Mouse (Mus musculus) left cerebral cortex, adult 2 months (tissue): ENCODE data around the gene Ddx54. TPM values are rescaled to one million over a fixed set of nuclear protein-coding genes. Genes with fewer than 3 reads are reported as not detected.
A peak's percentile ranks its signal among the peaks of the same experiment; 100 is the strongest.

Experiments used
- DNase-seq, 2 experiments: peaks; one replicate each; pipeline ENCODE4 v3.0.0; 2021 to 2022; ENCODE audit warnings: low spot score in 2 of 2, mixed read lengths in 1 of 2; ENCODE audit errors: extremely low spot score in 1 of 2
- H3K27ac ChIP-seq: fragments of 200-600 bp; 2 replicates; pipeline ENCODE4 v1.8.1; 2022
- H3K4me3 ChIP-seq: fragments of 200-600 bp; 2 replicates; pipeline ENCODE4 v1.8.1; 2022
- CTCF ChIP-seq: fragments of 200-600 bp; IDR thresholded peaks from 2 replicates; pipeline ENCODE4 v1.8.1; 2022; ENCODE audit warnings: antibody characterized with exemption, mild to moderate bottlenecking, moderate library complexity
- intact Hi-C: fragments of 180-260 bp; cut with DNase I; formaldehyde crosslinking; loops from one replicate; pipeline ENCODE4 v1.15.1; 2025
- total RNA-seq, 2 experiments: library from RNA; stranded (reverse); gene quantifications; 2 replicates each; pipeline ENCODE4 v1.2.3; 2021

The Ddx54 gene
- total RNA-seq, 2 experiments from 2014 or later = 38.6 to 41.0 TPM

DNA sequence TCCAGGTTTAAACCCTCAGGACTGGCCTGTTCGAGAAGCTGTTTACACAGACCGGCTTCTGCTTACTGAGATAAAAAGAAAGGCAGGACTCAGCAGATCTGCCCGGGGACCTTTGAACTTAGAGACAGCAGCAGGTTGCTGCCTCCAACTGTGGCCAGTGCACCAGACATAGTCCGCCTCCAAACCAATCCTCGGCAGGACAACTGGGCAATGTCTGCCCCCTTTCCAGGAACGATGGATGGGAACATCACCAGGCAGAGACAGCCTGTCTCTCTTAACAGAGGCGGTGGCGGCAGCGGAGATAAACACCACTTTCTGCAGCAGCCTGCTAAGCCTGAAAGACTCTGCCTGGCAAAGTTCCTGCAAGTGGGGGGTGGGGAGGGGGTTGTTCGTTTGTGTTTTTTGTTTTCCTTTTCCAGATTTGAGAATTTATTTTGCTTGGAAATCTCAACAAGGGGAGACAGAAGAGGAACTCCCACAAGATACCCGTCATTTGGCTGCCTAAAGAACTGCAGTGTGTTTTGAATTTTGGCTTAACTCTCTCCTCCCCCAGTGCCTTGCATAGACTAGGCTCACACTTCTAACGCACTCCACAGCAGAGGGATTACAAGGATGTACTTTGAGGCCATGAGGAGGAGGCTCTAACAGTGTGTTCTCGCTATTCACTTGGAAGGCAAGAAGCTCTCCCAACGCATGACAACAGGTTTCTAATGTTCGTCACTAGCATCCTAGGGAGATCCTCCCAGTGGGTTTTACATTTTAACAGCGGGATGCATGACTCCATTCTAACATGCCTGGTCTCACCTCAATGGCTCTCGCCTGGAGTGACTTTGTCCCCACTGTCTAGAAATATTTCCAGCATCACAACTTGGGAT, 25.6 kb upstream of the Ddx54 start:
- intact Hi-C loops = loop anchor here (2.0 to 5.0 kb wide), 2 partner anchors 20 to 85 kb away; partner anchors contain the start of gene Plbd2
- no peak for DNase-seq
- no peak for TF ChIP-seq CTCF
- Histone ChIP-seq H3K4me3 (peak overlapping the region; percentile 89), H3K27ac (peak overlapping the region; percentile 92)

DNA sequence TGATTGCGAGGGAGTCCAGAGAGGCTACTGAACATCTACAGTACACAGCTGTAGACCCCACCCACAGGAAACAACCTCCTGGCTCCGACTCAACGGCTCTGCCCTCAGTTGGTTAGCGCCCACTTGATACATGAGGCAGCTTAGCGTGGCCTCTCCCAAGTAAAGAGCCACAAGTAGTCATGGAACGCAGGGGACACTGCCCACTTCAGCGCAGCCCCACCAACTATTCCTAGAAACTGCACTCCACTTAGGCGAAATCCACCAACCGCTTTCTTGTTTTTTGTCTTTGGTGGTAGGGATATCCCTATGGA, 25.0 kb upstream of the Ddx54 start:
- Histone ChIP-seq H3K4me3 (peak overlapping the region; percentile 89), H3K27ac (peak overlapping the region; percentile 92)
- intact Hi-C loops = loop anchor here (2.0 to 5.0 kb wide), 2 partner anchors 21 to 85 kb away; partner anchors contain the start of gene Plbd2
- no peak for DNase-seq
- no peak for TF ChIP-seq CTCF

DNA sequence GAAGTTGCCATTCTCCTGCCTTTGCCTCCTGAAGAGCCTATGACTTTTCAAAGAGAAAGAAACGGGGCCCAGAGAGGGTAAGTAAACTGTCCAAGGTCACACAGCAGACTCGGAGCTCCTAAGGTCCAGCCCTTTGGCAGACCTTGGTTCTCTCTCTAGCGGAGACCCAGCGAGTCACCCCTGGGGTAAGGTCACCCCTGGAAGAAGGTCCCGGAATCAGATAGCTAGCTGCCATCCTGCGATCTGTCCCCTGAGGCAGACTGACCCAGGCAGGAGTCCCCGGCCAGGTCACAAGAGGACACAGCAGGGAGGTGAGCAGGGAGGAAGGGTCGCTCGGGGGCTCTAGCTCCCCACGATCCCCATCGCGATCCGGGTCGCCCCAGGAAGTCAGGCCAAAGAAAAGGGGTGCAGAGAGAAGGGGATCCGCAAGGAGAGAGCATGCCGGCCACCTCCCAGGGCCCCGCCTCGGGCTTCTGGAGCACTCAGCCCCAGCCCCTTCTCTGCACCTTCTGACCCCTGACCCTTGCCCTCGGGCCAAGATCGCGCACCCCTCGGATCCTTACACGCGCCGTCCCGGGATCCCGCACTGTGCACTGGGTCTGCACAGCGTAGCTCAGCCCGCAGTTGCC, 24.5 kb upstream of the Ddx54 start:
- no peak for TF ChIP-seq CTCF
- no peak for DNase-seq
- H3K4me3 ChIP-seq = peak overlapping the region; percentile 89
- peak overlapping the region; percentile 92 for H3K27ac ChIP-seq
- intact Hi-C loops = loop anchor here (2.0 to 5.0 kb wide), 2 partner anchors 21 to 86 kb away; partner anchors contain the start of gene Plbd2

DNA sequence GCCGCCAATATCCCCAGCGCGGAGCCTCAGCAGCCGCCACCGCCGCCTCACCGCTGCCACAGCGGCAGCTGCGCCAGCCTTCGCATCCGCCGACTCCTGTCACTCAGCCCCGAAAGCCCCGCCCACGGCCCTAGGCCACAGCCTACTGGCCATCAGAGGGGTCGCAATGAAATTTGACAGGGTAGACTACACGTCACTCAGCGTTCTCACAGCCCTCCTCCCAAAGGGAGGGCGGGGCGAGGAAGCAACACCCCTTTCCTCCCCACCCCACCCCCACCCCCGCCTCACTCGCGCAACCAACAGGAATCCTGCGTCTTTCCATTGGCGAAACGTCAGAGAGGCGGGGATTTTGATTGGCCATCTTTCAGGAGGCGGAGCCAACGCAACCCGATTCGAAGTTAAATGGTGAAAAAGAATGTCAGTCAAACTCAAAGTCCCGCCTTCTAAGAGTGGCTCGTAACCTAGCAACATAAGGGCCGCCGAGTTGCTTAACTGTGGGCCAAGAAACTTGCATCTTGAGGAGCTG, 23.9 kb upstream of the Ddx54 start, which contains the start of the genes Tpcn1 and Iqcd:
Gene Tpcn1, minus strand, starts transcription at position 105 of the 526 bp plus-strand sequence.
Gene Iqcd, plus strand, starts transcription at position 448 of the 526 bp plus-strand sequence.
- peak; percentile 98 to 99 for DNase-seq
- Histone ChIP-seq H3K4me3 (peak within 1 kb of the TSS; percentile 89), H3K27ac (peak within 1 kb of the TSS; percentile 92)
- TF ChIP-seq CTCF = peak; percentile 39
- intact Hi-C loops = loop anchor here (5.0 kb wide), 1 partner anchor 86 kb away; the partner anchor contains the start of gene Plbd2

DNA sequence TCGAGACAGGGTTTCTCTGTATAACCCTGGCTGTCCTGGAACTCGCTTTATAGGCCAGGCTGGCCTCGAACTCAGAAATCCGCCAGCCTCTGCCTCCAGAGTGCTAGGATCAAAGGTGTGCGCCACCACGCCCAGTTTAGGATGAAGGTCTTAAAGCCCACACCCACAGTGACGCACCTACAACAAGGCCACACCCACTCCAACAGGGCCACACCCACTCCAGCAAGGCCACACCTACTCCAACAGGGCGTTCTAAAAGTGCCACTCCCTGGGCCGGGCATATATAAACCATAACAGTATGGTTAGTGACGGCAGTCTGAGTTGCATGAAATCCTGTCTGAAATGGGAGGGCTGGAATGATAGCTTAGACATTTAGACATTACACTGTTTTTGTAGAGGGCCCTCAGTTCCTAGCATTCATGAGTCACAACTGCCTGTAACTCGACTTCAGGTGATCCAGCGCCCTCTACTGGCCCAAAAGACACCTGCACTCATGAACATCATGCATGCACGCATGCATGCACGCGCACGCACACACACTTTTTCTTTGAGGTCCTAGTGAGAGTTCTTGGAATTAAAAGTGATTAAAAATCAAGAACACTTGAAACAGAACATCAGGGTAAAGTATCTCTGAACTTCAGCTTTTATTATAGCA, 22.1 kb upstream of the Ddx54 start:
- peak; percentile 45 for TF ChIP-seq CTCF
- intact Hi-C loops = no loop called here
- no peak for DNase-seq

DNA sequence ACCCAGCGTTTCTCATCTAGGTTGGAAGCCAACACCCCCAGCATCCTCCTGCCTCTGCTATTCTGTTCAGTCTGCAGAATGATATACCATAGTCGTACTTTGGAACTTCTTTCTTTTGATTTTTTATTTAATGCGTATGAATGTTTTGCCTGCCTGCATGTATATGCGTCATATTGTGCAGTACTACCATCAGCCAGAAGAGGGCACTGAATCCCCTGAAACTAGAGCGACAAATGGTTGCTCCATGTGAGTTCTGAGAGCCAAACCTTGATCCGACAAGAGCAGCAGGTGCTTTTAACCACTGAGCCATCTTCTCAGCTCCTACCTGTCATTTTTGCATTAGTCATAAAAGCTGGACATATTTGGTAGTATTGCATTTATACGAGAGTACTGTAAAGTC, 20.4 kb upstream of the Ddx54 start:
- no peak for DNase-seq
- intact Hi-C loops = no loop called here
- peak; percentile 47 for TF ChIP-seq CTCF
- H3K4me3 ChIP-seq = no peak overlapping the region
- no peak overlapping the region for H3K27ac ChIP-seq

More for the DNA sequence above, 22.1 kb upstream of the Ddx54 start:
- Histone ChIP-seq H3K27ac (no peak overlapping the region), H3K4me3 (no peak overlapping the region)

DNA sequence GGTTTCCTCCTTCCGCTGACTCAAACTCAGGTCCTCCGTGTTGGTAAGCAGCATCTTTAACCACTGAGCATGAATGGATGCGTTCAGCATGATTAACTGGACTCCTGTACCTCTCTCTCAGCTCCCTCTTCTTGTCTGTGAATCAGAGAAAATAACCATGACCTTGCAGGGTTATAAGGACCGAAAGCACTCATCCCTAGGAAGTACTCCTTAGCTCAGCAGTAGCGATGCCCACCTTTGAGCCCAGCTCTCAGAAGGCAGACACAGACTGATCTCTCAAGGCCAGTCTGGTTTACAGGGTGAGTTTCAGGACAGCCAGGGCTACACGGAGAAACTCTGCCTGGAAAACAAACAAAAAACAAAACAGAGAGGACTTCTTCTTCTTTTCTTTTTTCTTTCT, 18.1 kb upstream of the Ddx54 start:
- Histone ChIP-seq H3K4me3 (no peak overlapping the region), H3K27ac (no peak overlapping the region)
- TF ChIP-seq CTCF = no peak
- intact Hi-C loops = no loop called here
- DNase-seq = no peak

DNA sequence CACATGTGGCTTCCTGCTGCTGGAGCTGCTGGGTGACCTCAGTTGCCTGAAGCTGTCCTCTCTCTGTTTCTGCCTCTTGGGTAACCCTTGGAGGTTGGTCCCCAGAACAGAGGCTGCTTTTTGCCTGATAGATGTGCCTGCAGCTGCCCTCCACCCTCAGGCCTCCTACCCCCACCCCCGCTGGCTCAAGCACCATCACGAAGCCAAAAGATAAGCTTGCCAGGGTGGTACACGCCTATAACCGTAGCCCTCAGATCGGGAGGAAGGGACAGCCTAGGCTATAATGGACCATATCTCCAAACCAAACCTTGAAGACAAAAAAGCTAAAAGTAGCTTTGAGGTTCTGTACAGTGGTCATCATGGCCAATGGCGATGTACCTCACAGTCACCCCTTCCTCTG, 12.9 kb upstream of the Ddx54 start:
- Histone ChIP-seq H3K27ac (no peak overlapping the region), H3K4me3 (no peak overlapping the region)
- no peak for TF ChIP-seq CTCF
- DNase-seq = no peak
- intact Hi-C loops = loop anchor here (10.0 kb wide), 1 partner anchor 465 kb away; no protein-coding TSS in a partner anchor

DNA sequence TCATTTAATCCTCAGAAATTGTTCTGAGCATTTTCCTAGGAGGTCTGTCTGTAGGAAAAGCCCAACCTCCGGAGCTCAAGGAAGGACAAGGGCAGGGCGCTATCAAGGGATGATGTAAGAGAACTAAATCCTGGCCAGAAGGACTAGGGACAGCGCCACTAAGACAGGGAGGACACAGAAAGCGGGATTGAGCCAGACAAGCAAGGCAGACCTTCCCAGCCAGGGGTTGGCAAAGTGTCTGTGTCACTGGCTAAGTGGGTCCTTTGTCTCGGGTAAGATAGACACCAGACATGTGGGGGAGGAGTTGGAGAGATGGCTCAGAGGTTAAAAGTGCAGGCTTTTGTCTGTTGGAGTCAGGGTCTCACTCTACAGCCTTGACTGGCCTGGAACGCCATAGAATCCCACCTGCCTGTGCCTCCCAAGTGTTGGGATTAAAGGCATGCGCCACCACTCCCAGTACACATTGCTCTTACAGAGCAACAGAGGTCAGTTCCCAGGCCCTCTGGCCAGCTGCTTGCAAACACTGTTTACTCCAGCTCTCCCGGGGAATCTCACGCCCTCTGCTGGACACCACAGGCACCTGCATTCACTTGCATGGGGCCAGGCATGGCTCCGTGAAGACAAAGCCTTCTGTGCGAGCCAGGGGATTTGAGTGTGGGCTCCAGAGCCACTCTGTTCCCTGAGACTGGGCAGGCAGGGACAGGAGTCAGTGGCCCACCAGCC, 11.4 kb upstream of the Ddx54 start:
- intact Hi-C loops = loop anchor here (10.0 kb wide), 1 partner anchor 466 kb away; no protein-coding TSS in a partner anchor
- Histone ChIP-seq H3K27ac (no peak overlapping the region), H3K4me3 (no peak overlapping the region)
- peak; percentile 40 for TF ChIP-seq CTCF
- no peak for DNase-seq

DNA sequence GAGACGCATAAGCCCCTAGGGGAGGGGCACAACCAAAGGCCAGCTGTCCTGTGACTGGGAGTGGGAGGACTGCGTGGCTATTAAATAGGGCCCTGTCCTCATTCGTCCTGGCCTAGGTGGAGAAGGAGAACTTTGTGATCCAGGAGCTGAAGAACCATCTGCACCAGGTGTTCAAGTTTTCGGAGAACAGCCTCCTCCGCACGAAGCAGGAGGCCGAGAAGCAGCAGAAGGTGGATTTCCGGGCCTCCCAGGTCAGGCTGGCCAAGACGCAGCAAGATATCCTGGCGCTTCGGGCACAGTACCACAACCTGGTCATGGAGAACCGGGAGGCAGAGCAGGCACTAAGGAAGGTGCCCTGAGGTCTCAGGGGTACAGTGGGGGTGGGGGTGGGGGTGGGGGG, 10.3 kb upstream of the Ddx54 start:
- TF ChIP-seq CTCF = no peak
- intact Hi-C loops = loop anchor here (10.0 kb wide), 1 partner anchor 467 kb away; no protein-coding TSS in a partner anchor
- Histone ChIP-seq H3K27ac (no peak overlapping the region), H3K4me3 (no peak overlapping the region)
- DNase-seq = no peak

DNA sequence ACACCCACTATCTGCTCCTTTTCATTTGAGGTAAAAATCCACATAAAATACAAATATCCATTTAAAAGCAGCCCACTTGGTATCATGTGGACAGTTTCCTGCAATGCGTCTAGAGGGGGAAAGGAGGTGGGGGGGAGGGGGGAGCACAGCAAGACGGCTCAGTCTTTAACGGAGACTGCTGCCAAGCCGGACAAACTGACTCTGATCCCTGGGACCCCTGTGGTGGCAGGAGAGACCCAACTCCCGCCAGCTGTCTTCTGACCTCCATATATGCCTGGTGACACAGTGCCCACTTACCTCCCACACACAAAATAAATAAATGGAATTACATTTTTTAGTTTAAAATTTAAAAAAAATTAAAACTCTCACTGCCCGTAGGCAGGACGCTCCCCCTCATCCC, 9.0 kb upstream of the Ddx54 start:
- Histone ChIP-seq H3K4me3 (no peak overlapping the region), H3K27ac (no peak overlapping the region)
- intact Hi-C loops = loop anchor here (10.0 kb wide), 1 partner anchor 469 kb away; no protein-coding TSS in a partner anchor
- TF ChIP-seq CTCF = no peak
- no peak for DNase-seq
